Mouse (Mus musculus) liver, embryonic 14.5 days (tissue): Measurements from ENCODE around the gene Ccdc69.

ENCODE experiments used
- CTCF ChIP-seq: IDR thresholded peaks from 2 replicates; pipeline ENCODE4 v1.5.1; 2016; ENCODE audit warnings: antibody characterized with exemption, low read depth, control low read depth
- EP300 ChIP-seq: IDR thresholded peaks from 2 replicates; pipeline ENCODE4 v1.6.1; 2016; ENCODE audit warnings: antibody characterized with exemption, low read depth

DNA sequence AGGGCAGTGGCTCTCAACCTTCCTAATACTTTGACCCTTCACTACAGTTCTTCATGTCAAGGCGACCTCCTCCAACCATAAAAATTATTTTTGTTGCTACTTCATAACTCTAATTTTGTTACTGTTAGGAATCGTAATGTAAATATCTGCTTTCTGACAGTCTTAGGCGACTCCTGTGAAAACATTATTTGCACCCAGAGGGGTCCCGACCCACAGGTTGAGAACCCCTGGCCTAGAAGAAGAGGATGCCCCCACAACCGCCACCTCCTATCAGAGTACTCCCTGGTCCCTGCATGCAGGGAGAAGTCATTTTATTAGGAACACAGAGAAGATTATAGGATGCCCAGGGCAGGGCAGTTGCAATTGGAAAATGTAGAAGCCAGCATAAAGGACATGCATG is 6.6 kb downstream of the Ccdc69 start:
- TF ChIP-seq CTCF (no peak), EP300 (no peak)
